Mouse (Mus musculus) CD4-positive, CD25-positive, alpha-beta regulatory T cell, adult 2 months (primary cell): ENCODE measurements around the gene Nup50.

ENCODE experiments used
- DNase-seq: peaks from one replicate; pipeline ENCODE4 v3.0.0-alpha.2; 2012; ENCODE audit warnings: low read depth, low spot score

The Nup50 gene

GRCm38 (mm10) chr15:84987874-84988825 lies 64.9 kb downstream of the Nup50 start, which contains the start of gene 5031439G07Rik:
Gene 5031439G07Rik (minus strand): TSS chr15:84988551.
- peak; percentile 96 for DNase-seq

DNA sequence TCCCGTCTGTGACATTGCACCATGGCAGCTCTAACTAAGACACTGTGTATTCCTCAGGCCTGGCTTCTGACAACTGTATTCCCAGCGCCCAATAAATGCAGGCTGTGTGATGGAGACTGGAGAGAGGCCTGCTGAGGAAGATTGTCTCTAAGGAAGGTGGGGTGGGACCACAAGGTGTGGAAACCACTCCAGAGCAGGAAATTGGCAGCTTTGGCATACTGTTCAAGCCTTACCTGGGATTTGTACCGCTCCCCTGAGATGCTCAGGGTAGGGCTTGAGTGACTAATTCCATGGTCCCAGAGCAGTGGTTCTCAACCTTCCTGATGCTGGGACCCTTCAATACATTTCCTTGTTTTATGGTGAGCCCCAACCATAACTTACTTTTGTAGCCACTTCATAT lies 65.9 kb downstream of the Nup50 start:
- no peak for DNase-seq

GRCm38 (mm10) chr15:84989771-84990170 lies 66.6 kb downstream of the Nup50 start:
- DNase-seq, result no peak
